Mouse (Mus musculus) brain, embryonic 14.5 days (tissue): ENCODE results near the gene Atoh7.

Experiments used
- CTCF ChIP-seq: fragments of 200-500 bp; IDR thresholded peaks from 2 replicates; pipeline ENCODE4 v1.5.1; 2012; ENCODE audit warnings: inconsistent platforms, mild to moderate bottlenecking, moderate library complexity, borderline replicate concordance; ENCODE audit not compliant: insufficient read depth, insufficient read length; ENCODE audit errors: extremely low read depth
- POLR2A ChIP-seq: fragments of 200-500 bp; IDR thresholded peaks from 2 replicates; pipeline ENCODE4 v1.6.1; 2012; ENCODE audit warnings: mild to moderate bottlenecking, inconsistent platforms, borderline replicate concordance; ENCODE audit not compliant: poor library complexity, insufficient read depth, insufficient read length, severe bottlenecking; ENCODE audit errors: extremely low read depth

DNA sequence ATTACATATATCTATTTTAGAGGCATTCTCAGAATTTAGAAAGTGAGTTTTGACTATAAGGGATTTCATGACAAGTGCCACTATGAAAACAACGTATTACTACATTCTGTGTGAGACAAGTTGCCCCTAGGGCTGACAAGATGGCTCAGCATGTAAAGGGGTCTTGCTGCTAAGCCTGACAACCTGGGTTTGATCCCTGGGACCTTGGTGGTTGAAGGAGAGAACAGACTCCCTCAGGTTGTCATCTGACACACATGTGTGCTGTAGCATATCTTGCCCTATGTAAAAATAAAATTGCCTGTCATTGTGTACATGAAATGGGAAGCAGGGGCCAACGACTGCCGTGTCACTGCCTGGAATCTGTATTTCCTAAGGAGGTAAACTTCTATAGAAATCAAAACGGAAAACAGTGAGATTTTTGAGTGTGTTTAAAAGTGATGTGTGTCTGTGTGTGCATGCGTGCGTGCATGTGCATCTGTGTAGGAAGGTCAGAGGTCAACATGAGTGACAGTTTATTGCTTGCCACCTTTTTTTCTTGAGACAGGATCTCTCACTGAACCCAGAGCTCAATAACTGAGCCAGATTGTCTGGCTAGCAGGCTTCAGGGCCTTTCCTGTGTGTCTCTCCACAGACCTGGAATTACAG, 14.4 kb downstream of the Atoh7 start:
- TF ChIP-seq CTCF (no peak), POLR2A (no peak)
